Mouse (Mus musculus) CH12.LX (cell line): ENCODE results near the gene Dhcr7. TPM values are rescaled to one million over a fixed set of nuclear protein-coding genes. Genes with fewer than 3 reads are reported as not detected.

Experiments
- DNase-seq: peaks from one replicate; pipeline ENCODE4 v3.0.0-alpha.2; 2013; ENCODE audit errors: extremely low read depth
- H3K27ac ChIP-seq: 2 replicates; pipeline ENCODE4 v1.5.1; 2012; ENCODE audit warnings: low read depth, mild to moderate bottlenecking, control low read depth, moderate library complexity; ENCODE audit not compliant: insufficient read depth
- H3K27me3 ChIP-seq: replicated peaks from 2 replicates; pipeline ENCODE3; 2012; ENCODE audit warnings: inconsistent platforms
- H3K36me3 ChIP-seq, 2 experiments: replicated peaks in 1 of 2; 2 replicates each; pipeline versions ENCODE3 to v1.6.1; 2012; ENCODE audit warnings: inconsistent platforms in 1 of 2, low read length in 1 of 2, mild to moderate bottlenecking in 1 of 2, mixed read lengths in 1 of 2, moderate library complexity in 1 of 2; ENCODE audit not compliant: control insufficient read depth in 1 of 2, insufficient read depth in 1 of 2
- H3K4me1 ChIP-seq, 2 experiments: 2 replicates each; pipeline ENCODE4 v1.6.1; 2012; ENCODE audit warnings: inconsistent platforms in 1 of 2, moderate library complexity in 1 of 2; ENCODE audit not compliant: insufficient read depth in 2 of 2, control insufficient read depth in 1 of 2
- H3K4me2 ChIP-seq: 2 replicates; pipeline ENCODE4 v1.6.1; 2012; ENCODE audit warnings: low read depth, mild to moderate bottlenecking, control low read depth; ENCODE audit not compliant: poor library complexity, insufficient read depth, severe bottlenecking
- H3K4me3 ChIP-seq, 3 experiments: fragments of 150-350 bp in 1 of 3; sonication (generic) in 1 of 3; replicated peaks in 1 of 3; 2 replicates each; pipeline versions ENCODE3 to v1.5.1; 2011 to 2012; ENCODE audit warnings: low read depth in 2 of 3, low read length in 2 of 3, mild to moderate bottlenecking in 2 of 3, moderate library complexity in 2 of 3, control low read depth in 1 of 3, improper control_type of control experiment in 1 of 3, inconsistent platforms in 1 of 3, mixed read lengths in 1 of 3; ENCODE audit not compliant: poor library complexity in 1 of 3
- H3K79me2 ChIP-seq: replicated peaks from 2 replicates; pipeline ENCODE4 v1.6.1; 2012; ENCODE audit warnings: mild to moderate bottlenecking, moderate library complexity; ENCODE audit not compliant: control insufficient read depth, poor library complexity, insufficient read depth, severe bottlenecking; ENCODE audit errors: extremely low read depth
- H3K9ac ChIP-seq: 2 replicates; pipeline ENCODE4 v1.6.1; 2012; ENCODE audit warnings: low read depth, mild to moderate bottlenecking, control low read depth, moderate library complexity; ENCODE audit not compliant: insufficient read depth
- H3K9me3 ChIP-seq: replicated peaks from 2 replicates; pipeline ENCODE3; 2012; ENCODE audit warnings: low read length, inconsistent platforms, mixed read lengths
- CTCF ChIP-seq, 2 experiments: IDR thresholded peaks in 1 of 2; conservative IDR thresholded peaks in 1 of 2; 2 replicates each; pipeline ENCODE4 v1.5.1; 2011 to 2012; ENCODE audit warnings: low read depth in 2 of 2, low read length in 2 of 2, improper control_type of control experiment in 1 of 2, inconsistent platforms in 1 of 2, mild to moderate bottlenecking in 1 of 2, moderate library complexity in 1 of 2
- GABPA ChIP-seq: IDR thresholded peaks from 2 replicates; pipeline ENCODE4 v1.6.1; 2012; ENCODE audit warnings: low read depth, low read length, improper control_type of control experiment, inconsistent platforms; ENCODE audit not compliant: insufficient replicate concordance
- HCFC1 ChIP-seq: IDR thresholded peaks from 2 replicates; pipeline ENCODE4 v1.6.1; 2012; ENCODE audit warnings: low read depth, mild to moderate bottlenecking, inconsistent platforms, low read length, improper control_type of control experiment
- IRF4 ChIP-seq: IDR thresholded peaks from 2 replicates; pipeline ENCODE4 v1.6.1; 2014; ENCODE audit warnings: low read depth, mild to moderate bottlenecking, inconsistent platforms, low read length, improper control_type of control experiment
- MAFK ChIP-seq: IDR thresholded peaks from 2 replicates; pipeline ENCODE4 v1.6.1; 2011; ENCODE audit warnings: low read length, improper control_type of control experiment; ENCODE audit not compliant: insufficient replicate concordance
- MAZ ChIP-seq: IDR thresholded peaks from 2 replicates; pipeline ENCODE4 v1.6.1; 2012; ENCODE audit warnings: low read depth, mild to moderate bottlenecking, inconsistent platforms, low read length, improper control_type of control experiment, moderate library complexity
- NRF1 ChIP-seq: IDR thresholded peaks from 2 replicates; pipeline ENCODE4 v1.6.1; 2014; ENCODE audit warnings: low read depth, mild to moderate bottlenecking, inconsistent platforms, low read length, improper control_type of control experiment, moderate library complexity
- RCOR1 ChIP-seq: conservative IDR thresholded peaks from 2 replicates; pipeline ENCODE4 v1.6.1; 2012; ENCODE audit warnings: low read depth, mild to moderate bottlenecking, inconsistent platforms, low read length, improper control_type of control experiment
- TBP ChIP-seq: conservative IDR thresholded peaks from 2 replicates; pipeline ENCODE4 v1.6.1; 2011; ENCODE audit warnings: low read depth, low read length, improper control_type of control experiment
- UBTF ChIP-seq: IDR thresholded peaks from 2 replicates; pipeline ENCODE4 v1.6.1; 2012; ENCODE audit warnings: low read depth, mild to moderate bottlenecking, inconsistent platforms, low read length, improper control_type of control experiment, moderate library complexity
- USF2 ChIP-seq: conservative IDR thresholded peaks from 2 replicates; pipeline ENCODE4 v1.6.1; 2011; ENCODE audit warnings: low read depth, low read length, improper control_type of control experiment
- ZC3H11A ChIP-seq: IDR thresholded peaks from 2 replicates; pipeline ENCODE4 v1.6.1; 2012; ENCODE audit warnings: low read depth, mild to moderate bottlenecking, inconsistent platforms, low read length, improper control_type of control experiment
- dilution Hi-C: fragments of 300-500 bp; cut with MboI; formaldehyde crosslinking; loops from 2 replicates; pipeline ENCODE4 v1.14.3; 2020; ENCODE audit warnings: low sequenced_read_pairs; ENCODE audit not compliant: extremely low pct_unique_long_range_greater_than_20kb, extremely low pct_ligation_motif_present
- in situ Hi-C: fragments of 300-500 bp; cut with MboI; formaldehyde crosslinking; loops from 3 replicates; pipeline ENCODE4 v1.14.3; 2019; ENCODE audit warnings: low sequenced_read_pairs, low pct_ligation_motif_present, low pct_unique_long_range_greater_than_20kb, mixed read lengths
- polyA plus RNA-seq: library from polyadenylated mRNA; unstranded; fragments of >175 nt; gene quantifications from 2 replicates; pipeline ENCODE4 v1.2.1, GENCODE M21; 2012; ENCODE audit warnings: low read depth; ENCODE audit not compliant: insufficient read length
- total RNA-seq, 2 experiments: library from RNA; depleted of rRNA; stranded (reverse); fragments of 300-350 nt in 1 of 2; fragments of >200 nt in 1 of 2; gene quantifications; 2 replicates each; pipeline ENCODE4 v1.2.3; 2012 to 2014

Gene Dhcr7
- total and polyA plus RNA-seq, 3 experiments = 18.1 to 60.3 (median 22.1) TPM

GRCm38 (mm10) chr7:143892361-143892760, 69.4 kb downstream of the Dhcr7 start:
- no peak for DNase-seq
- H3K4me3 ChIP-seq = no peak overlapping the region
- H3K79me2 ChIP-seq = no peaks in the 10 kb centered on the region
- H3K9me3 ChIP-seq = peaks cover 1% of the 10 kb centered on the region
- H3K27me3 ChIP-seq = peaks cover 88% of the 10 kb centered on the region
- no peaks in the 10 kb centered on the region for H3K36me3 ChIP-seq
- in situ Hi-C loops (no loop called here), dilution Hi-C loops (no loop called here)
- TF ChIP-seq NRF1 (no peak), IRF4 (no peak), MAZ (no peak), UBTF (no peak), CTCF (conservative IDR thresholded peaks at IDR 0.05 in 1 of 2, IDR thresholded peaks at IDR 0.05 in 1 of 2; ENCODE audit: low read depth in 2 of 2, low read length in 2 of 2) (no peak), ZC3H11A (no peak), RCOR1 (no peak), TBP (no peak), HCFC1 (no peak), MAFK (no peak), GABPA (no peak), USF2 (no peak)
- no peaks in the 10 kb centered on the region for H3K4me1 ChIP-seq
- no peak overlapping the region for H3K27ac ChIP-seq
- no peak overlapping the region for H3K9ac ChIP-seq
- no peak overlapping the region for H3K4me2 ChIP-seq

Other genes with a start within 250 kb of the Dhcr7 start
- 162 and 222 TPM in 2 replicates for gene Cars, start 223.1 kb upstream of the Dhcr7 start, total RNA-seq (2012; rRNA removed)
- 99.0 and 118 TPM in 2 replicates for gene Cars, start 223.1 kb upstream of the Dhcr7 start, total RNA-seq (2014; rRNA removed)
- gene Cars, start 223.1 kb upstream of the Dhcr7 start, polyA plus RNA-seq = 170 and 184 TPM in 2 replicates
- 7.5 and 8.3 TPM in 2 replicates for gene Tnfrsf26, start 194.4 kb upstream of the Dhcr7 start, total RNA-seq (2012; rRNA removed)
- 8.3 and 10.6 TPM in 2 replicates for gene Tnfrsf26, start 194.4 kb upstream of the Dhcr7 start, total RNA-seq (2014; rRNA removed)
- gene Tnfrsf26, start 194.4 kb upstream of the Dhcr7 start, polyA plus RNA-seq = 5.4 and 5.7 TPM in 2 replicates
- gene Tnfrsf22, start 173.5 kb upstream of the Dhcr7 start, total RNA-seq (2012; rRNA removed) = 3.8 and 3.9 TPM in 2 replicates
- 1.7 and 5.2 TPM in 2 replicates for gene Tnfrsf22, start 173.5 kb upstream of the Dhcr7 start, total RNA-seq (2014; rRNA removed)
- 7.6 and 8.7 TPM in 2 replicates for gene Tnfrsf22, start 173.5 kb upstream of the Dhcr7 start, polyA plus RNA-seq
- gene Tnfrsf23, start 137.3 kb upstream of the Dhcr7 start, total RNA-seq (2012; rRNA removed) = 0.08 TPM in 1 of 2 replicates, not detected in the other
- gene Tnfrsf23, start 137.3 kb upstream of the Dhcr7 start, total RNA-seq (2014; rRNA removed) = not detected in 2 replicates
- gene Tnfrsf23, start 137.3 kb upstream of the Dhcr7 start, polyA plus RNA-seq = 0.60 and 0.71 TPM in 2 replicates
- 1.7 and 2.0 TPM in 2 replicates for gene Osbpl5, start 66.2 kb upstream of the Dhcr7 start, total RNA-seq (2012; rRNA removed)
- 0.66 and 1.1 TPM in 2 replicates for gene Osbpl5, start 66.2 kb upstream of the Dhcr7 start, total RNA-seq (2014; rRNA removed)
- 1.6 and 2.2 TPM in 2 replicates for gene Osbpl5, start 66.2 kb upstream of the Dhcr7 start, polyA plus RNA-seq
- gene Mrgprg, start 56.2 kb upstream of the Dhcr7 start, total RNA-seq (2012; rRNA removed) = not detected in 2 replicates
- gene Mrgprg, start 56.2 kb upstream of the Dhcr7 start, total RNA-seq (2014; rRNA removed) = not detected in 2 replicates
- not detected in 2 replicates for gene Mrgprg, start 56.2 kb upstream of the Dhcr7 start, polyA plus RNA-seq
- gene Mrgpre, start 38.6 kb upstream of the Dhcr7 start, total RNA-seq (2012; rRNA removed) = 1.3 and 1.5 TPM in 2 replicates
- 0.26 and 0.68 TPM in 2 replicates for gene Mrgpre, start 38.6 kb upstream of the Dhcr7 start, total RNA-seq (2014; rRNA removed)
- 3.0 and 3.5 TPM in 2 replicates for gene Mrgpre, start 38.6 kb upstream of the Dhcr7 start, polyA plus RNA-seq
- 8.0 and 11.7 TPM in 2 replicates for gene Nadsyn1, start 296 bp upstream of the Dhcr7 start, total RNA-seq (2012; rRNA removed)
- gene Nadsyn1, start 296 bp upstream of the Dhcr7 start, total RNA-seq (2014; rRNA removed) = 7.9 and 8.6 TPM in 2 replicates
- gene Nadsyn1, start 296 bp upstream of the Dhcr7 start, polyA plus RNA-seq = 5.1 and 5.4 TPM in 2 replicates
- gene Gm498, start 43.7 kb downstream of the Dhcr7 start, total RNA-seq (2012; rRNA removed) = not detected in 2 replicates
- not detected in 2 replicates for gene Gm498, start 43.7 kb downstream of the Dhcr7 start, total RNA-seq (2014; rRNA removed)
- gene Gm498, start 43.7 kb downstream of the Dhcr7 start, polyA plus RNA-seq = not detected in 2 replicates
- gene Shank2, start 178.8 kb downstream of the Dhcr7 start, total RNA-seq (2012; rRNA removed) = not detected in 2 replicates
- not detected in 2 replicates for gene Shank2, start 178.8 kb downstream of the Dhcr7 start, total RNA-seq (2014; rRNA removed)
- gene Shank2, start 178.8 kb downstream of the Dhcr7 start, polyA plus RNA-seq = not detected in 2 replicates